Mouse (Mus musculus): ENCODE measurements around the gene Slc6a19.
"Not testable (repeated sequence)": the region's sequence is repeated elsewhere in the genome, so short reads cannot be mapped to it uniquely, and the experiment has no call there.

Slc6a19 gene

DNA sequence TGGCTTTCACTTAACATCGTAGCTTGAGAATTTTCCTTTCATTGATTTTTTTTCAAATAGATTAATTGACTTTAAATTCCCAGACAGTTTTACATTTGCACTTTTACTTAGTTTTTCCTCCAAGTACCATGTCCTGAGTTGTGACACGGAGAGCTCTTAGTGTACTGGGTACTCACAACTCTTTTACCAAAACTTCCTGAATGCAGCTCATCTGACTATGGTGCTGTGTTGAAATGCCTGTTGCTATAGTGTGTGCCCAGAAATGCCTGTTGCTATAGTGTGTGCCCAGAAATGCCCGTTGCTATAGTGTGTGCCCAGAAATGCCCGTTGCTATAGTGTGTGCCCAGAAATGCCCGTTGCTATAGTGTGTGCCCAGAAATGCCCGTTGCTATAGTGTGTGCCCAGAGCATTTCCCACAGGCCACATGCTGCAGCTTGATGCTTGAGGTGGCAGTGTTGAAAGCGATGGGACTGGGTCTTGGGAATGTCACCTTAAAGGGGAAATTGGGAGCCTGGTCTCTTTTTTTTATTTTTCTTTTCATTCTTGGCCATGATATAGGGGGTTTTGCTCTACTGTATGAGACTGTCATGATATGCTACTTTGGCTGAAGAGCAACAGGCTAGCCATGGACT lies at the start of gene Slc6a19:
TSS of gene Slc6a19 (minus strand) at position 172 of the 632 bp plus-strand sequence.
- DNase-seq (ENCODE audit: low spot score): no peak

DNA sequence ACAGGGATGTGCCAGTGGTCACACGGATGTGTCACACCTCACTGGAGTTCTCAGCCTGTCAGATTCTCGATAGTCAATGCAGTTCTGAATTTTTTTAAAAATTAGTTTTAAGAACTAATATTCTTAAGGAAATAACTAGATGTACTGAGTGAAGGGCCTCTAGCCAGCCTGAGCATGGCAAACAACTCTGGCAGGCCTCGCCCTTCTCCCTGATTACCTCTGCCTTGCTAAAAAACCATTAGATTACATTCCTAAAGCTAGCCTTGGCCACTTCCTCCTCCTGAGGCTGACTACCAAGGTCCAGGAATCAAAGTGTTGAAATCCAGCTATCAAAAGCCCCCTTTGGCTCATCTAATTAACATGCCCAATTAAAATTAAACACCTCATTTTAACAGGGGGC lies 46.6 kb upstream of the Slc6a19 start:
- DNase-seq (ENCODE audit: low spot score): no peak

DNA sequence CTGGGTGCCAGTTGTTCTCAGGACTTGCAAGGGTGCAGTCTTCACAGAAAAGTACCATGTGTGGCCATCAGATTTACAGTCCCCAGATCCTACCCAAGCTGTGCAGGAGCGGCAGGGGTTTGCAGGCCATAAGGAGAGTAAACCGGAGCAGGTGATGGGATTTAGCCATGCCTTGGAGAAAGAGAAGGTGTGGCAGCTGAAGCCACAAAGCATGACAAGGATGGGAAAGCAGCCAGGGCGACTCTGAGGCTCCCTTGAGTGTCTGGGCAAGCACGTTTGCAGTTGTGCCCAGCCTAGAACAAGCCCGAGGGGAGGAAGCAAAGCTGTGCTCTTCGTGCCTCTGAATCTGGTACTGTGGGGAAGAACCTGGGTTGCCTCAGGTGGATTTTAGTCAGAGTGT lies 45.8 kb upstream of the Slc6a19 start:
- DNase-seq (ENCODE audit: low spot score): no peak

DNA sequence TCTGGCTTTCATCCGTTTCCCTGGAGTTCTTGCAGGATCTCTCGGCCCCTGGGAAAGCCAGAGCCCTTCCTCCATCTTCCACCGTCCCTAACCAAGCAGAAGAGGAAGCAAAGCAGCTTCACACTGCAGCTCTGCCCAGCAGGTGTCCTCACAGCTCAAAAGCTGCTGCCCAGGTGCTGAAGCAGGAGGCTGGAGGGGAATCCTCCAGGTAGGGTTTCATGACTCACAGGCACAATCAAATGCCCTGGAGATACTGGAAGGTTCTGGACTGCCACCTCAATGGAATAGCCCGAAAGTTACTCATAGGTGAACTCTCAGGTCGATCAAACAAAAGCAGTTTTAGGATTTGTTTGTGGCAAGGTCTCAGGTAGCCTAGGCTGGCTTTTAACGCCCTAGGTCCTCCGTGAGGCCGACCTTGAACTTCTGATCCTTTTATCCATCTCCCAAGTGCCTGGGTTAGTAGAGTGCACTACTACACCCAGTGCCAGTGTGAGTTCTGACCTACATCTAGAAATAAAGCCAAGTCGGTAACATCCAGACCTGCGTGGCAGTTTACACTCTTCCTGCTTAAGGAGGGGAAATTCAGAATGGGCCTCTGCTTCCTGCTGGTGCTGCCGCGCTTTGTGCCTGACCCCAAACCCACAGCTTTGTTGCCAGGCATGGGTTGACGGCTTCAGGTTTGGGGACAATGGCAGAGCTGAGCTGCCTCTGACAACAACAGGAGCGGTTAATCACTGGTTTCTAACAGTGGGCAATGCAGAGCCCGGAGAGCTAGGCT lies 44.2 kb upstream of the Slc6a19 start:
- DNase-seq (ENCODE audit: low spot score): no peak

DNA sequence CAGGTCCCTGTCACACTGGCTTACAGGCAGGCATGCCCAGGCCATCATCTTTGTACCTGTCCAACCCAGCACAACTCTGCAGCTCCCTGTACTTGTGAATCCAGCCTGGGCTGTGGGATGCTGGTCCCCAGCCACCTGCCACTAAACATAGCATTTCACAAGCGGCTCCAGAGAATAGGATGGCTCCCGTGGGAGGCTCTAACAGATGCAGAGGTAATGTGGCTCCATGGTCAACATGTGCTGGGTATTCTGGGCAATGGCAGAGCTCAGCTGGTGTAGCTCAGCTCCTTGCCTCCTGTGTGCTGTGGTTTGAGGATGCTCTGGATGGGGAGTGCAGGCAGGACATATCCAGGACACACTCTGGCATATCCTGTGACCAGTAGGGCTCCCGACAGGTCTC lies 39.0 kb upstream of the Slc6a19 start:
- no peak for DNase-seq (ENCODE audit: low spot score)

DNA sequence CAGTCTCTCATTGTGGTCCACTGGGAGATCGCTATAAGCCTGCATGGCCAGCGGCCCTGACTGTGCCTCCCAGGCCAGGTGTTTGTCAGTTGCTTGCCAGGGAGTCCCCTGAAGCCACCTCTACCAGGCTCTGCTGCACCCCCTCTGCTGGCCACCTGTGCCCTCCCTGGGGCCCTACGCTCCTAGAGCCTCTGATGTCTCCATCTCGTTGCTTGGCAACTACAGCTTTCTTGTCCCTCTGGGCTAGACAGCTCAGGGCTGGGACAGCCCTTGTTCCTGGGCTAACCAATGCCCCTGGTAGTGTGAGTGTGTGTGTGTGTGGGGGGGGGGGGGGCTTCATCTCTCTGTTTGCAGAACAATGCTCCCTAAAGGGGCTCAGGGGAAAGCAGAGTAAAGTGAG lies 38.3 kb upstream of the Slc6a19 start:
- no peak for DNase-seq (ENCODE audit: low spot score)

DNA sequence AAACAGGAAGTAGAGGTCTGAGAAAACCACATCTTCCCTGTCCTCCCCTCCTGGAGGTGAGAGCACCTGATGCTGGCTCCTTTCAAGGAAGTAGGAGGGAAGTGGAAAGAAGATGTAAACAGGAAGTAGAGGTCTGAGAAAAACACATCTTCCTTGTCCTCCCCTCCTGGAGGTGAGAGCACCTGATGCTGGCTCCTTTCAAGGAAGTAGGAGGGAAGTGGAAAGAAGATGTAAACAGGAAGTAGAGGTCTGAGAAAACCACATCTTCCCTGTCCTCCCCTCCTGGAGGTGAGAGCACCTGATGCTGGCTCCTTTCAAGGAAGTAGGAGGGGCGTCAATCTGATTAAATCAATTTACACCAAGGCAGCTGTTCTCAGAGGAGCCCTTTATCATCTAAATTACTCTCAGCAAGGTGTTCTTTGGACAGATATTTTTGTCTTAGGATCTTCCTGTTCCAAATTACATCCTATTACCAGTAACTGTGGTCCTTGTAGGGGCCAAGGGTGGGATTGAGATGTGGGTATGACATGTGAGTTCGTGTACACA lies 35.8 kb upstream of the Slc6a19 start:
- not testable (repeated sequence) for DNase-seq (ENCODE audit: low spot score)

DNA sequence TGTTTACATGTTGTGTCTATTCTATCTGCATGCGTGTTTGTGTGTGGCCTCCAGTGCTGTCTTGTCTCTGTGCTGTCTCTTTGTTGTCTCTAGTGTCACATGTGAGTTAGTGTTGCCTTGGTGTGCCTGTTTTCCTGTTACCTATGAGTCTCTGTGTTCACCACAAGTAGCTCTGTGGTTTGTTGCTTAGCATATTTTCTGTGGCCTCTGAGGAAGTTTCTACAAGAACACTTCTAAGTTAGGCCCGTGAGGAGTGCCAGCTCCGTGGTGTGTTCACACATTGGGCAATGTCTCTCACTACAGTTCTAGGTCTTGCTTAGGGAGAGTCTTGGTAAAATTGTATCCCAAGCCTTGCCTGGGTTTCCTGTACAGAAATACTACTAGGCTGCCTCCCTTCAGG lies 32.3 kb upstream of the Slc6a19 start:
- no peak for DNase-seq (ENCODE audit: low spot score)

DNA sequence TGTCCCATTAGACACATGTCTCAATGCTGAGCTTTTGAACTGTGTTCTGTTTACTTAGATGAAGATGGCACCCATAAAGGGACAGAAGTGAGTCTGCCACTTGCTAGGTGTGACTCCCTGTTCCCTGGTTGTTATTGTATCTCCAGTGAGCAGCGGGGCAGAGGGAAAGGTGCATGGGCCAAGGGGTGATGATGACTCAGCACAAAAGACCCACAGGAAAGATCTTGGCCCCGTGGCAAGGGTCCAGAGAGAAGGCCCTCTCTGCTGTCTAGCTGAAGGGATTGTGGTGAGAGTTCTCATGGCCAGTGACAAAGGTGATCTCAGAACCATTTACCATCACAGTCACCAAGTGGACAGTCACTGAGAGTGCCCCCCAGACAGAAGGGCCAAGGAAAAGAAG lies 31.3 kb upstream of the Slc6a19 start:
- DNase-seq (ENCODE audit: low spot score): no peak

DNA sequence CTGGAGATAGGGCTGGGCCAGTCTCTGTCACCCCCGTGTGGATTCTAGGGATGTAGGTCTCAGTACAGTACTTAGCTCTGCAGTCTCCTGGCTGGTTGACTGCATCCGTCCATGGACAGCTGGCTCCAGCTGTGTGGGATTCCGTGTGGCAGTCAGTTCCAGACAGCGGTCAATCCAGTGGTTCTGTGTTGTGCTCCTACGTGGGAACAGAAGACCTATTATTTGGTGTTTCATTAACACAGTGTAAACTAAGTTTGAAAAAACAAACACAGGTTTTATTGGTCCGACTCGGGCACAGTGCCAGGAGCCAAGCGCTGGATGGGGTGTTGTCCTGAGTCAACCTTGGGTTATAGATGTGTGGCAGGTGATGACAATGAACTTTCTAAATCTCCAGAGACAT lies 30.6 kb upstream of the Slc6a19 start:
- DNase-seq (ENCODE audit: low spot score): no peak

DNA sequence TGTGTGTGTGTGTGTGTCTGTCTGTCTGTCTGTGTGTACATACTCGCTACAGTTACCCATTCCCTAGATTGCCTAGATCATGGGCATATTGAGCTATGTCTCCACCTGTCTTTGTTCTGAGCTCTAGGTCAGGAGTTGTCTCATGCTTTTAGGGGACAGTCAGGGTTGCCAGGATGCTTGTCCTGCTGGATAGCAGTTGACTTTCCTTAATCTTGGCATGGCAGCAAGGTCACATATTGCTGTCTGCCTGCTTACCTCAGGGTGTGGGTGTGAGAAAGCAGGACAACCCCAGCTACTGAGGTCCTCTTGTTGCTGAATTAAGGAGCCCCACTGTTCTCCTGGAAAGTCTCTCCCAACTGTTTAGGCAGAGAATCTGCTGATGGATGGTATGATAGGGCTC lies 29.7 kb upstream of the Slc6a19 start:
- DNase-seq (ENCODE audit: low spot score): no peak

DNA sequence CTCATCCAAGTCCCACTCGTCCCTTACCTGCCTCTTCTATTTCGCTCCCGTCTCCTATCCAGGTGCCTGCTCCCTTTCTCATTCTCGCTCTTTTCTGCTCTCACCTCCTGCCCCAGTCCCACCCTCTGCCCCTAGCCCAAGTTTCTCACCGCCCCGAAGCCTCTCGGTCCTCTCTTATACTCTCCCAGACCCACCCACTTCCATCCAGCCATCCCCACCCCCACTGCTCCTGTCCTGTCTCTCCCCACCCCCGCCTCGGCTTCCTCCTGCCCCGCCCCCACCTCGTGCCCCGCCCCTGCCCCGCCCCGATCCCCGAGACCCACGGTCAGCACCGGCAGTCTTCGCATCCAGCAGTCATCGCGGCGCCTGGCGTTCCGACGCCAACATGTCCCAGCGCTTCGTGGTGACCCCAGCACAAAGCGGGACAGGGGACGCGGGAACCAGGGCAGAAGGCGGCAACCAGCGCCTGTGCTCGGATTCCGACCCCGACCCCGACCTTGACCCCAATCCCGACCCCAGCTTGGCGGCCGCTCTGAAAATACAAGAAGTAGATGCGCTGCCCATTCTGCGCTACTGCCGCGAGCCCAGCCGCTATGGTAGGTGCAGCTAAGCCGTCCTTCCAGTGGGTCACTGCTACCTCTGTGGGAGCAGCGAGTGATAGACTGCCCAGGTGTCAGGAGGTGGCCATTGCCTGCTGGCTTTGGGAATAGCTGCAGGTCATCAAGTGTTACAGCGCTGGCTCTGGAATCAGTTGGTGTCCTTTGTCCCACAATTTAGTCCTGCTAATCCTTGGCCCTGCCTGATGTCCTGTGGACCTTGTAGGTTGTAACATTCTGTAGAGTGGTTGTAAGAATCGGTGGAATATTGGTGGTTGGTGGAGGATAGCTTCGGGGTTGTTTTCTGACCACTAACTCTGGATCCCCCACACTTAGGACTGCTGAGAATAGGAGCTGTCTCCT lies 28.4 kb upstream of the Slc6a19 start, which contains the start of gene Slc12a7:
TSS of gene Slc12a7 (plus strand) at position 353 of the 959 bp plus-strand sequence.
- peak; percentile 68 for DNase-seq (ENCODE audit: low spot score)

DNA sequence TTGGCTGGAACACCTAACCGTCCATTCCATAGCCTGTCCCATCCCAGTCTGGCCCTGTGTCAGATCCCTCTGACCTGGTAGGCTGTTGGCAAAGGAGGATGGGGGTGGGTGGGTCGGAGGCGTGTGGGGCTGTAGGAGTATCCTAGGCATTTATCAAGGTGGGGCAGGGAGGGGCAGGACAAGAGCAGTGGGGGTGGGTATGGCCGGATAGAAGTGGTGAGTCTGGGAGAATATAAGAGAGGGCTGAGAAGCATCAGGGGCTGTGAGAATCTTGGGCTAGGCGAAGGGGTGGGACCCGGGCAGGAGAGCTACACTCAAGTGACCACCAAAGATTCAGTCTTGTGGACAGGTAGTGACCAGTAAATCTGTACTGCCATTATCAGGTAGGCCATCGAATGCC lies 27.6 kb upstream of the Slc6a19 start:
- no peak for DNase-seq (ENCODE audit: low spot score)

DNA sequence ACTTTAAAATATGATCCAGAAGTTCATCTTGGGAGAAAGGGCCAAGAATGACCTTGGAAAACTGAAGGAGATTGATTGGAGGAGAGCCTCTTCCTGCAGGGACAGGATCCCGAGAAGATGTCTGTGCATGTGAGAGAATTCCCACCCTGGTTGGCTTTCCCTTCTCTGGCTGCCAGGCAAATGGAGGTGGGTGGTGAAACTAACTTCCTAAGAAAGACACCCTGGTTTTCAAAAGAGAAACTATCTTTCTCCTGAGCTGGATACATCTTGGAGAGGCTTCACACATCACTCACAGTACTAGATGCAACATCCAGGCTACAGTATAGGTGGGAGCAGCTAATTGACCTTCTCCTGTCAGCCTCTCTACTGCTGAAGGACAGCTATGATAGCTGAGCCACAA lies 26.2 kb upstream of the Slc6a19 start:
- no peak for DNase-seq (ENCODE audit: low spot score)

DNA sequence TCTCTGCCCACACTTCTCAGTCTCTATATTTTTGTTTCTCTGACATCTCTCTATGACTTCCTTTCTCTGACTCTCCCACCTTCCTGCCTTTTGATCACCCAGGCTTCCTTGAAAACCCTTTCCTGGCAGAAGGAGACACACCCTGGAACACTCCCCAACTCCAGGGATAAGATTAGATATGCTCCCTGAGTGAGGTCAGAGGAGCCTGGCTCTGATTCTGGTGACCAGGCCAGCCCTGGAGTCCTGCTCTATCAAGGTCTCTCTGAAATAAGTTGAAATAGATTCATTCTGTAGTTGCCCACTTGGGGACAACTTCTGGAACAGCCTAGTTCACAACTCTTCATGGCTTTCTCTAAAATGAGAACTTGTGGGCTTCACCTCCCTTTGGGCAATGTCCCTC lies 24.0 kb upstream of the Slc6a19 start:
- no peak for DNase-seq (ENCODE audit: low spot score)

DNA sequence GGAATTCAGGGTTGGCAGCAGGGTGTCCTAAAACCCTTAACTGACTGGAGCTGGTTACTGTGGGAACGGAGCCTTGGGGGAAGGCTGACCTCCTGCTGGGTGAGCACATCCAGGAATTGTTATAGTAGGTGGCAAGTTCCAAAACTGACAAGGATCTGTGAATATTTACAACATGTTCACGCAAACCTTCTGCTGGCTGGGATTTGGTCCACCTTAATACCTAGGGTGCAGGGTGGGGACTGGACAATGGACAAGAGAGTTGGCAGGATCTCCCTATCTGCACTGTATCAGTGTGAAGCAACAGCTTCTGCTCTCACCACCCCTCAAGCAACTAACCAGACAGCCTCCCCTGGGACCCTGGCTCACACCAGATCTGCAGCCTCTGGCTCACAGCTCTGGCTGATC lies 23.0 kb upstream of the Slc6a19 start:
- no peak for DNase-seq (ENCODE audit: low spot score)

DNA sequence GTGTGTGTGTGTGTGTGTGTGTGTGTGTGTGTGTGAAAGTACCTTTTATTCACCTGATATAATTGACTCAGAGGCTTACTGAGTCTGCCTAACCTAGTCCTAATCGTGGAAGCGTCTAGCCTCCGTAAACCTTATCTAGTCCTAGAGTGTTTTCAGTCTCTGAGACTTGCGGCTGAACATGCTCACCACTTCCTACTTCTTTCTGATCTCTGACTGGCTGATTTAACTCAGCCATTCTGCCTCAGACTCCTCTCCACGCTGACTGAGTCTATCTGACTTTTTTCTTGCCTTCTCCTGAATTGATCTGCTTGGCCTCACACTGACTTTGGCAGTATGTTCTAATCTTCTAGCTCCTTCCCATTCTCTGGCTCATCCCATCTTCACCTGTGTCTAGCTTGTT lies 20.6 kb upstream of the Slc6a19 start:
- no peak for DNase-seq (ENCODE audit: low spot score)

DNA sequence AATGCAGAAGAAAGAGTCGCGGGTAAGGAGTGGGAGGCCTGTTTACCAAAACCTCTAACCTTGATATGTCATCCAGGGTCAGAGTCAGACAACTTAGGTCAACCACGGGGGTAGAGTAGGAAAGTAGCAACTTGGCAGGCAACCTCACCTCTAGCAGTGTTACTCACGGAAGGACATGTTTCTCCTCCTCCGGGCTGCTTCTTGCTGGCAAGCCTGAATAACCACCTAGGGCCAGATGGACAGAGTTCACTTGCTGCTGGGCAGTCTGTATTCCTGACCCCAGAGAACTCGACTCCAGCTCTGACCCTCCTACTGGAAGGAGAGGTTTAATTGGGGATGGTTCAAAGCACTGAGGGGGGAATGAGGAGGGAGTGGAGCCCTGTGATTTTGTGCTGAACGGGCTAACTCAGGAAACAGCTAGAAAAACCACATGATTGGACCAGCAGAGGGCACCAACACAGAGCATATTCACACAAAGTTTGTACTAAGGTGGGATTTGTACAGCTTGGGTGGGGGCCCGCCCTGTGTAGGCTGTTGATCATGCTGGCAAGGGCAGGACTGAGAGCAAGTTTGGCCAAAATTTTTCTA lies 18.5 kb upstream of the Slc6a19 start:
- peak; percentile 47 for DNase-seq (ENCODE audit: low spot score)

DNA sequence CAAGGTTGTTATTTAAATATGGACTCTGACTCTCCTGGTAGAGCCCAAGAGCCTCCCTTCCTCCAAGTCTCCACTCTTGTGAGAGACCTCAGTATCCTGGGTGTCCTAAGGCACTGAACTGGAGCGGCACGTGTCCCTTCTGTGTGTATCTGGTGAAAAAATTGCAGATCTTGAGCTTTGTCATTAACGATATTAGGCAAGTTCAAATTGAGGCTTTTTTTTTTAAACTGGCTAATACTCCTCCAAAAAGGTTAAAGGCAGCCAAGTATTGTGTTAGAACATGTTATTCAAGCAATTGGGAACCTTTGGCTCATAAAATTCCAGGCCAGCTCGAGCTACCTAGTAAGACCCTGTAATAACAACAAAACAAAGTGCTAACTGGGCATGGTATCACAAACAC lies 15.6 kb upstream of the Slc6a19 start:
- no peak for DNase-seq (ENCODE audit: low spot score)

DNA sequence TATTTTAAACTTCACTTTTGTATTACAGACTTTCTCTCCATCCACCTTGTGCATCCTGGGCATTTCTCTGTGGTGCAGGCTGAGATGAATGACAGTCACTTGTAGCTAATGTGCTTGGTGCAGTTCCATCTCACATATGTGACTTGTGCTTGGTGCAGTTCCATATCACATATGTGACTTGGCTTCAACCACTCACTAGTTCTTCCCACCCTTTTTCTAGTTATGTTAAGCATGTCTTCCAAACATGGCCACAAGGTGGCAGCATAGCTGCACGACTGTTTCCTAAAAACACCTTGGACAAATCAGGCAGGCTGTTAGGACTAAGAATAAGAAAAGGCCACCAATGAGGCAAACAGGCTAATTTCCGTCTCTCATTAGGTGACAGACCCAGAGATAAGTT lies 13.6 kb upstream of the Slc6a19 start:
- peak; percentile 94 for DNase-seq (ENCODE audit: low spot score)

DNA sequence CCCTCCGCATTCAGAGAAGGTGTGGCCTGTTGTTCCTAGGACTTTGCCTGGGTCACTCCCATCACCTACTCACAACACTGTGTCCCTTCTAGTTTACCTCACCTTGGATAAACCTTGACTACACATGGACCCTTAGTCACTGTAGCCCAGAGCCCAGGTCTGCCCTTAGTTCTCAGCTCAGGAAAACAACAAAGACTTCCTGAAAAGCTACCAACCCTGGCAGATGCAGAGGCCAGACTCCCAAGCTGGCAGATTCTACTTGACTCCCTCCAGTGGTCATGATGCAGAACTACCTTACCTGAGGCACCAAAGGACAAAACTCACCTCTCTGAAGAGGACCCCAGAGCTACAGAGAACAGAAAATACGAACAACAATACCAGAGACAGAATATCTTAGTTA lies 9.4 kb upstream of the Slc6a19 start:
- peak; percentile 33 for DNase-seq (ENCODE audit: low spot score)

DNA sequence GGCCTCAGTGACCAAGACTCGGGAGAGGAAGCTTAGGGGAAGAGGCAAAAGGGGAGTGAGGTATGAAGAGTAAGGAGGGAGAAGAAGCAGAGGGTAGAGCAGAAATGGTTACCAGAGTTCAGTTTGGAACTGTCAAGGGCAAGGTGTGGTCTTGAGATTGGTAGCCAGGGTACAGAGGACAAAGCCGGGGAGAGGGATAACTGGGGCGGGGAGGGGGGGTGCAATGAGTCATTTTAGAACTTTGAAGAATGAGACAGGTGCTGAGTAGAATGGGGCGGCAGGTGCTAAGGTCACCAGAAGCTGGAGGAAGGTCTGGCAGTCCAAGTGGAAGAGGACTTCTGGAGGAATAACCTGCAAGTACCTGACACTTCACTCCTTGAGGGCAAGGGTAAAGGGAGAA lies 8.5 kb upstream of the Slc6a19 start:
- no peak for DNase-seq (ENCODE audit: low spot score)

All from embryo, embryonic 10 days (tissue).